Mouse (Mus musculus): ENCODE data around the gene Tatdn2.

Tatdn2 gene

GRCm38 (mm10) chr6:113696582-113697221, at the start of gene Tatdn2:
Gene Tatdn2, plus strand, starts transcription at chr6:113697050.
- peak; percentile 99 for DNase-seq (ENCODE audit: low spot score)

- DNase-seq (ENCODE audit: low spot score), result no peak
Measured at GRCm38 (mm10) chr6:113649346-113650196, 47.3 kb upstream of the Tatdn2 start.

GRCm38 (mm10) chr6:113650197-113650640, 46.6 kb upstream of the Tatdn2 start:
- no peak for DNase-seq (ENCODE audit: low spot score)

GRCm38 (mm10) chr6:113651626-113652025, 45.2 kb upstream of the Tatdn2 start:
- DNase-seq (ENCODE audit: low spot score), result no peak

DNA sequence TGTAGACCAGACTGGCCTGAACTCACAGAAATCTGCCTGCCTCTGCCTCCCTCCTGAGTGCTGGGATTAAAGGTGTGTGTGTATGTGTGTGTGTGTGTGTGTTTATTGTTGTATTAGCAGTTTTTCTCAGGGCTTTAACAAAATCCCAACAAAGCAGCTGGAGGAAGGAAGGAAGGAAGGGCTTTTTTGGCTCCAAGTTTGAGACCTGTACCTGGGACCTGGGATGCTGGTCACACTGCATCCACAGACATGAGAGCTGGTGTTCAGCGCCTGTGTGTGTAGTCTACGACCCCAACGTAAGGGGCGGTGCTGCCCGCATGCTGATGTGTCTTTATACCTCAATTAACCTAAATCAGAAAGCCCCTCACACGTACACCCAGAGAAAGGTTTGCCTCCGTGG, 43.3 kb upstream of the Tatdn2 start:
- no peak for DNase-seq (ENCODE audit: low spot score)

- DNase-seq (ENCODE audit: low spot score), result peak; percentile 35
Measured at GRCm38 (mm10) chr6:113654102-113654501, 42.7 kb upstream of the Tatdn2 start.

DNA sequence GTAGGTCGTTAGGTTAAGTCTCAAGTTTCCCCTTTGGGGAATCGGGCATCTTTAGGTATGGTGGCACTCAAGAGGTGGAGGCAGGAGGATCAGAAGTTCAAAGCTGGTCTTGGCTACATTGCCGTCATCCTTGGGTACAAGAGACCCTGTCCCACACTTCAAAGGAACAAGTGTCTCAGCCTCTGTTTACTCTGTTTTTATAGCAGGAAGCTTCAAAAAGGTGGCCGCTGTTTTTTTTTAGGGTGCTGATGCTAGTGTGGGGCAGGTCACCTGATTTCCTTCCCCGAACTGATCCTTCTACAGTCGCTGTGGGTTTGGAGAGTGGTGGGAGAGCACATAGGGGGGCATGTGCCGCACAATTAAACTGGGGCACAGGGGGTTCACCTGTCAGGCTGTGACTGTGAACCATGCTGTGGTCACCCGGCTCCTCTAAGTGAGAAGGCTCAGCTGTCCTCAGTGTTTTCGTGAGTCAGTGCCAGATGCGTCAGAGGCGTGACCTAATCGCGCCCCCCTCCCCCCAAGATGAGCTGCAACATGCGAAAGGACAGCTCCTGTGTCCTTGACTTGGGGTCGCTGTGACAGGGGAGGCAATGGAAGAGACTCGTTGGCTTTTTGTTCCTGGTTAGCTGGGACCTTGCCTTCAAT, 42.0 kb upstream of the Tatdn2 start:
- peak; percentile 31 for DNase-seq (ENCODE audit: low spot score)

- DNase-seq (ENCODE audit: low spot score), result no peak
Measured at GRCm38 (mm10) chr6:113655475-113655874, 41.4 kb upstream of the Tatdn2 start.

DNA sequence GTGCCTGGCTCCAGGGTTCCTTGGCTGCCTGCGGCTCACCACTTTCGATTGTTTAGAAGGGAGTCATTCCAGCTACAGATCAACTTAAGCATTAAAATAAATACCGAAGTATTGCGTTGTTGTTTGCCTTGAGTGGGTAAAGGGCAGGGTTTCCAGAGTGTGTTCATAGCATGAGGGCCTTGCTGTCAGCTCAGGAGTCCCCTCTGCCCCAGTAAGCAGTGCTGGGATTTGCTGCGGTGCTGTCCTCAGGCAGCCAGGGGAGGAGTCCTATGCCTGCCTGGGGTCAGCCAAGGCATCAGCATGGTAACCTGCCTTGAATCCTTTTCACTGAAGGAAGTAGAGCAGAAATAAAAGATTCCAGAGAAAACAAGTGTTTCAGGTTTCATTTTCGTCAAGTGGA, 40.0 kb upstream of the Tatdn2 start:
- DNase-seq (ENCODE audit: low spot score), result peak; percentile 84

DNA sequence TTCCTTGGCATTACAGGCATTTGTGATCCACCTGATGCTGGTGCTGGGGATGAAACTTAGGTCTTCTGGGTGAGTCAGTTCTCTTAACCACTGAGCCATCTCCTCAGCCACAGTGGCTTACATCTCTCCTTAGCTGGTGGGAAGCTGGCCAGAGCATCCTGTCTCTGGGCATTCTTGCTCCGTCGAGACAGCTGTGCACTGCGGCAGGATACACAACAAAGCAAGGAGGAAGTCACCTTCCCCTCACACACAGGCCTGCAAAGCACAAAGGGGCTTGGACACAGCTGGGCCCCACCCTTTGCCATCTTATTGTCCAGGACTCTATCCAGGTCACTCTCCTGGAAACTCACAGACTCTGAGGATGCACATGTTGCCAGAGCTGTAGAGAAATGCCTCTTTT, 38.6 kb upstream of the Tatdn2 start:
- DNase-seq (ENCODE audit: low spot score), result no peak

DNA sequence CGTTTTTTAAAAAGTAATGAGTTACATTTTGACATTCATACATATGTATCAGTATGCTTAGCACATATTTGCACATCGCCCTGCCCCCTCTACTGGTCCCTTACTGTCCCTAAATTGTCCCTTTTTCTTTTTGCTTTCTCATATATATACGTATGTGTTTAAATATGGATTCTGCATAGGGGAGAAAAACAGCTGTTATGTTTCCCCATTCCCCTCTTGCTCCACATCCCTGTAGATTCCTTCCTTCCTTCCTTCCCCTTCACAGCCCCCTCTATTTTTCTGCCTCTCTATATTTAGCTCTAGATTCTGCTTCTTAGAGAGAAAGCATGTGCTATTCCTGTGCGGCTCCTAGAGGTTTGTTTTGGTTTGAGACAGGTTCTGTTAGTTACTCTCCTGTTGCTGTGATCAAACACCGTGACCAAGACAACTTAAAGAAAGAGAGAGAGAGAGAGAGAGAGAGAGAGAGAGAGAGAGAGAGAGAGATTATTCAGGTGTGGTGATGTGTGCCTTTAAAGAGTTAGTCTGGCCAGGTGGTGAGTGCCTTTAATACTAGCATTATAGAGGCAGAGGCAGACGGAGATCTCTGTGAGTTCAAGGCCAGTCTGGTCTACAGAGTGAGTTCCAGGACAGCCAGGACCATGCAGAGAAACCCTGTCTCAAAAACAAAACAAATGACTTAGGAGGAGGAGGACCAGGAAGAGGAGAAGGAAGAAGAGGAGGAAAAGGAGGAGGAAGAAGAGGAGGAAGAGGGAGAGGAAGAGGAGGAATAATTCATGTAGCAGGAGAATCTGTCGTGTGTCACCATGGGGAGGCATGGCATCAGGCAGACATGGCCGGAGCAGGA, 37.0 kb upstream of the Tatdn2 start:
- DNase-seq (ENCODE audit: low spot score), result no peak

DNA sequence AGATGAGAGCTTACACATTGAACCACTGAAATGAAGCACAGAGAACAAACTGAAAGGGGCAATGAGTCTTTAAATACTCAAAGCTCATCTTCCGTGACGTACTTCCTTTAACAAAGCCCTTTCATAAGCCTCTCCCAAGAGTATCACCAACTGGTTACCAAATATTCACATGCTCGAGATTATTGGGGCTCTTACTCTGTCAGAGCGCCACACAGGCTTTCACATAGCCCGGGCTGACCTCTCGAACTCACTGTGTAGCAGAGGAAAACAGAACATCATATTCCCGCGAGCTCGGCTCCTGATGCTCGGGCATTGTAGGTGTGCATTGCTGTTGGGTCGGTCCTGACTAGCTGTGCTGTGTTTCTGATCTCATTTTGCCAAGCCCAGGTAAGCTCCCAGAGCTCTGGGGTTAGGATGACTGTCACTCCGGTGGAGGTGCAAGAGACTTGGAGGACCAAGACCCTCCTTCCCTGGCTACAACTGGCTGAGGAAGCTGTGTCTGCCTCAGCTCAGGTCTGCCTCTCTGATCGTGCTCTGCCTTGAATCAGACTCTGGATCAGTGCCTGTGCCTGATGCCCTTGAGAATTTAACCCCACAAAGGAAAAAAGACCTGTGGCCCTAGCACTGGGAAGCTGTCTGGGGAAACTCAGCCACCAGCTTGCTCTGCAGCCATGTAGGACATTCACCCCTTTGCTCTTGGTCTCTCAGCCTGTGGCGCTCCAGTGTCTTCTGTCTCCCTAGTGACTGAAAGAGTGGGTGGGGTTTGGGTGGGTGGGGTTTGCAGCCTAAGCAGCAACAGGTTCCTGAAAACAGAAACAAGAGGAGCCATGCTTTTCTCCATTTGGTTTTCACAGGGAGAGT, 36.1 kb upstream of the Tatdn2 start:
- DNase-seq (ENCODE audit: low spot score), result peak; percentile 53

DNA sequence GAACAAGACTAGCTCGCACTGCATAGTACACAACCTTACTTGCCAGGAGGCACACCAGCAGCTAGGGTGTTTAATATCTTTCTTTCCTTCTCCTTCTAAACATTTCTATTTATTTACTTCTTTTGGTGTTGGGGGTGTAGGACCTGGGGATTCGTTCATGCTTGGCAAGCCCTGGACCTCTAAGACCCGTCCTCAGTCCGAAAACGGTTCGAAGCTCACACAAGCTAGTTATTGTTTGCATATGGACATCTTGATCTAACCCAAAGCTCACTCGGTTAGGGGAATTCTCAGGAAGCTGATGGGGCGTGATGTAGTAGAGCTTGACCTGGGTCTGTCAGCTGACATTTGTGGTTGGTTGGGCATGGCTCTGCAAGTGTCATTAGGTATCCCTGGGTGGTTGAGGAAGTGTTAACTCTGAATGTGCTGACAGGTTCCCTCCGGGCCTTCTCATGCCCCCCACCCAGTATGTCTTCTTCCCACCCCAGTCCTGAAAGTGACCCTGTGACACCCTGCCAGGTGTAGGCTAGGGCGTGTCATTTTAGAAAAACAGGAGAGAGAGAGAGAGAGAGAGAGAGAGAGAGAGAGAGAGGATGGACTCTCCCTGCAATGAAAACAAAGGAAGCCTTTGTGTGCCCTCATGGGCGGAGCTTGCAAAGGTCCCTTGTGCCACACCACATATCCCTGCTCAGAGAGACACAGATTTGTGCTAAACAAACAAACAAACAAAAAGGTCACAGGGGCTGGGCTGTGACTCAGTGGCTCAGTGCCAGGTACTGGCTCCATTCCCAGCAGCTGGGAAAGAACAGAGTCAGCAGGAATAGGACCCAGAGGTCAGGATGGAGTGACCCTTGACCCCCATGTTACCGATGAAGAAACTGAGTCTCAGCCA, 35.3 kb upstream of the Tatdn2 start:
- DNase-seq (ENCODE audit: low spot score), result peak; percentile 64

DNA sequence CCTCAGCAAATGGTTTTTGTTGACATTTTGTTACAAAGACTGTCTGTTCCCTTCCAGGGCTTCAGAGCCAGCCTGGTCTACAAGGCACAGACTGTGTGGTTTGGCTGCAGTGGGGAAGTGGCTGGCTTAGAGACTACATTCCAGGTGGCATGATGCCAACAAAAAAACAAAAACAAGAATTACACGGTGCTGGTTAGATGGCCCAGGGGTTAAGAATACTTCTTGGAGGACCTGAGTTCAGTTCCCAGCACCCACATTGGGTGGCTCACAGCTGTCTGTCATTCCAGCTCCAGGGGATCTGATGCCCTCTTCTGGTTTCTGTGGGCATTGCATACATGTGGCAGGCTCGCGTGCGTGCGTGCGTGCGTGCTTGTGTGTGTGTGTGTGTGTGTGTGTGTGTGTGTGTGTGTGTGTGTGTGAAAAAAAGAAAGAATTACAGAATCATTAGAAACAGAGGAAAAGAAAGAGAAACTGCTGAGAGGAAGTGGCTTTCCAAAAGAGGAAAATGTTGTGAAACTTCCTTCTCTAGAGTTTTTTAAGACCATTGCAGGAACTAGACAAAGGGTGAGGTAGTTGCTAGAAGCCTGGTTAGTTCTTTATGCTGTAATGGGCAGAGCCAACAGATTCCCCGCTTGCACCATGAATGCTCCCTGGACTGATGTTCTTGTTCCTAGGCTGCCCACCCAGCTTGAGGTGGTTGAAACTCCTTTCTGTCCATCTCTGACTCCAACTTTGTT, 33.7 kb upstream of the Tatdn2 start:
- DNase-seq (ENCODE audit: low spot score), result no peak

- DNase-seq (ENCODE audit: low spot score), result no peak
Measured at GRCm38 (mm10) chr6:113664305-113664704, 32.5 kb upstream of the Tatdn2 start.

DNA sequence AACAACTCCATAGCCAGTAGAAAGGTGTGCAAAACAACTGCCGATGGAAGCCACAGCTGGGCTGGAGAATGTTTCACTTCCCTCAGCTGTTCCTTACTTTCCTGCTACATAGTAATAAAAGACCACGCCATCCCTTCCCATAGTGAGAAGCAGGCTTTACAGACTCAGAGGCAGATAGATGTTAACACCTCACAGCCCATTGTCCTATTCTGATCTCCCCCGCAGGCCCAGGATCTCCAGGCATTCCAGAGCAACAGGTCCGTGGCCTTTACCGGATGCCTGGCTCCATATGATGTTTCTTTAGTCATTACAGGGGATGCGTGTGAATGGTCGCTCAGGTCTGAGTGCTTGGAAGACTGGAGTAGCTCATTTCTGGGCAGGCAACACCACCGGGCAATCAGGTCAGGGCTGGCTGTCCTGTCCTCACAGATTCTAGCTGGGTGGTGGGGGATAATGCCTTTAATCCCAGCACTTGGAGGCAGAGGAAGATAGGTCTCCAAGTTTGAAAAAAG, 29.2 kb upstream of the Tatdn2 start:
- no peak for DNase-seq (ENCODE audit: low spot score)

GRCm38 (mm10) chr6:113668287-113669154, 28.3 kb upstream of the Tatdn2 start:
- peak; percentile 68 for DNase-seq (ENCODE audit: low spot score)

- DNase-seq (ENCODE audit: low spot score), result no peak
Measured at GRCm38 (mm10) chr6:113669821-113670220, 27.0 kb upstream of the Tatdn2 start.

Measured in lung, postnatal 25 days (tissue).